Comparison of ENCODE assay signal across 26 mouse cellular contexts in the genomic region with DNA sequence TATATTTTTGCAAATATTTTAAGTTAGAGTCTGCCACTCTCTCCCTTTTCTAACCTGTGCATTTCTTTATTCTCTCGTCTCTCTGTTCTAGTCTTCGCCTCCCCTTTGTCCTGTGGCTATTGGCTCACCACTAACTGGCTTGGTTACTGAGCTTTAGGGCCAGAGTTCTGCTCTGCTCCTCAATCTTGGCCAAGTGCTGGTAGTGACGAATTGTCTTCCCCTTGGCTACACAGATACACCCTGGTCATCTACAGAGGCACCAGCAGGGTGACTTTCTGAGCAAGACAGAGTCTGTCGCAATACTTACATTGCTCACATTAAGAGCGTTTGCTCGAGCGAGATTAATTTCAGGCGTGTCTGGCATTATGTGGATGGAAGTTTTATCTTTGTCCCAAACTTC.
"Had no signal": no experiment of that assay in that cellular context is flagged by ENCODE, and none has a peak within 500 bp of the region (broad histone marks: within the 10 kb centered on the region; RNA-seq: fewer than 3 reads in every experiment).

No protein-coding gene starts in this region.

- H3K4me3 ChIP-seq: heart, adult 2 months; heart, embryonic 13.5 days; heart, embryonic 15.5 days; hindbrain, embryonic 13.5 days; hindbrain, embryonic 15.5 days; kidney, embryonic 15.5 days; layer of hippocampus, adult 2 months; left cerebral cortex, adult 2 months; limb, embryonic 10.5 days; limb, embryonic 12.5 days; liver, embryonic 13.5 days; liver, embryonic 15.5 days had no signal

- H3K36me3 ChIP-seq: heart, embryonic 13.5 days; heart, embryonic 15.5 days; hindbrain, embryonic 13.5 days; hindbrain, embryonic 15.5 days; kidney, embryonic 15.5 days; limb, embryonic 10.5 days; limb, embryonic 12.5 days; liver, embryonic 13.5 days; liver, embryonic 15.5 days had no signal

- H3K27me3 ChIP-seq: heart, embryonic 13.5 days; heart, embryonic 15.5 days; hindbrain, embryonic 13.5 days; hindbrain, embryonic 15.5 days; kidney, embryonic 15.5 days; limb, embryonic 12.5 days; liver, embryonic 13.5 days; liver, embryonic 15.5 days had no signal

- DNase-seq: gastrocnemius, postnatal 10 days; gastrocnemius, postnatal 25 days; heart, adult 11 months; heart, adult 2 months; heart, postnatal 14 days; heart, postnatal 36 days; kidney, adult 11 months; kidney, adult 2 months; kidney, adult 9 months; kidney, postnatal 14 days; kidney, postnatal 36 days; liver; liver, embryonic 13.5 days; liver, postnatal 0 days had no signal

- H3K27ac ChIP-seq: heart, adult 2 months; heart, embryonic 13.5 days; heart, embryonic 15.5 days; hindbrain, embryonic 13.5 days; hindbrain, embryonic 15.5 days; hindbrain, postnatal 0 days; kidney, embryonic 15.5 days; kidney, postnatal 0 days; layer of hippocampus, adult 2 months; left cerebral cortex, adult 2 months; limb, embryonic 10.5 days; limb, embryonic 12.5 days; liver, embryonic 13.5 days; liver, embryonic 15.5 days had no signal

- H3K4me1 ChIP-seq: hindbrain, embryonic 15.5 days; kidney, embryonic 15.5 days; limb, embryonic 12.5 days; liver, embryonic 13.5 days; liver, embryonic 15.5 days had no signal
